Mouse (Mus musculus) lung, adult 2 months (tissue): ENCODE results near the gene Tom1.

Experiments
- CTCF ChIP-seq: fragments of 200-500 bp; IDR thresholded peaks from 2 replicates; pipeline ENCODE4 v1.5.1; 2011; ENCODE audit warnings: mild to moderate bottlenecking, low read length, control low read depth; ENCODE audit not compliant: insufficient read depth
- POLR2A ChIP-seq: fragments of 200-500 bp; IDR thresholded peaks from 2 replicates; pipeline ENCODE4 v1.6.1; 2011; ENCODE audit warnings: low read depth, mild to moderate bottlenecking, control low read depth, low read length, borderline replicate concordance; ENCODE audit errors: extremely low read depth

GRCm38 (mm10) chr8:75119287-75119686 lies 85.8 kb downstream of the Tom1 start:
- TF ChIP-seq CTCF (no peak), POLR2A (no peak)
